Mouse (Mus musculus): ENCODE measurements around the gene Taz. TPM values are rescaled to one million over a fixed set of nuclear protein-coding genes. Genes with fewer than 3 reads are reported as not detected.

The Taz gene
- total RNA-seq, 1 experiment = 32.8 TPM

DNA sequence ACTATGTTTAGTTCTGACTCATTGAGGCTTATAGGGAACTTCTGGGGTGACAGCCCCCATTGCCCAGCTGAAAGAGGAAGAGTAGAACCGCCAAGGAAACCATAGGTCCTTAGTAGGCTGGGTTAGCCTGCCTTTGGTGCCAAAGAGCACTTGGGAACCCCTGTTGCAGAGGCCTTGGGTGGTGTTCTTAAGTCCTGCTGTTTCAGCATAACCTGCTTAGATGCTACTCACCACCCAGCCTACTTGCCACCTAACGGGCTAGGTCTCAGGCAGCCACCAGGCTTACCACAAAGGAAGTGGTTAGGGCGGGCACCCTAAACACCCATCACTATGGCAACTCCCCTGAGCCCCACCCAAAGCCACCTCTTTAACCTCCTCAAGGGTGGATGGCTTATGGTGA, 37.9 kb upstream of the Taz start:
- TF ChIP-seq ZC3H11A (IDR thresholded peaks at IDR 0.05; ENCODE audit: borderline replicate concordance, low read depth, low read length) = no peak
- TF ChIP-seq ZNF384 (IDR thresholded peaks at IDR 0.05; ENCODE audit: low read depth, low read length) = no peak
- TF ChIP-seq HCFC1 (IDR thresholded peaks at IDR 0.05; ENCODE audit: borderline replicate concordance, insufficient read depth, low read length) = no peak
- TF ChIP-seq CHD2 (IDR thresholded peaks at IDR 0.05; ENCODE audit: low read depth, low read length) = no peak
- DNase-seq (ENCODE audit: low read depth, low spot score) = no peak
- Histone ChIP-seq H3K9me3 (ENCODE audit: control insufficient read depth, insufficient read depth, low read depth, low read length) (no peaks in the 10 kb centered on the region), H3K36me3 (ENCODE audit: control insufficient read depth, insufficient read depth, low read length, poor library complexity, severe bottlenecking) (peaks cover 46% of the 10 kb centered on the region), H3K9ac (ENCODE audit: insufficient read depth, low read depth, low read length, poor library complexity, severe bottlenecking) (no peak overlapping the region), H3K4me3 (ENCODE audit: insufficient read depth in 1 of 2, low read depth in 1 of 2, low read length in 2 of 2, poor library complexity in 1 of 2, severe bottlenecking in 1 of 2) (peak overlapping the region; percentile 33 to 51; a peak in 1 of 4 replicates), H3K4me1 (ENCODE audit: control insufficient read depth in 2 of 2, insufficient read depth in 2 of 2, low read length in 2 of 2, poor library complexity in 1 of 2) (no peaks in the 10 kb centered on the region), H3K27ac (ENCODE audit: insufficient read depth, low read depth, low read length, poor library complexity, severe bottlenecking) (no peak overlapping the region)
- in situ Hi-C loops (cut with MboI; ENCODE audit: low sequenced_read_pairs in 2 of 2, unreplicated experiment in 2 of 2) = loop anchor here (10.0 to 25.0 kb wide), 2 partner anchors 171 to 282 kb away; partner anchors contain the start of gene Hcfc1 (in 1 of the 2)

DNA sequence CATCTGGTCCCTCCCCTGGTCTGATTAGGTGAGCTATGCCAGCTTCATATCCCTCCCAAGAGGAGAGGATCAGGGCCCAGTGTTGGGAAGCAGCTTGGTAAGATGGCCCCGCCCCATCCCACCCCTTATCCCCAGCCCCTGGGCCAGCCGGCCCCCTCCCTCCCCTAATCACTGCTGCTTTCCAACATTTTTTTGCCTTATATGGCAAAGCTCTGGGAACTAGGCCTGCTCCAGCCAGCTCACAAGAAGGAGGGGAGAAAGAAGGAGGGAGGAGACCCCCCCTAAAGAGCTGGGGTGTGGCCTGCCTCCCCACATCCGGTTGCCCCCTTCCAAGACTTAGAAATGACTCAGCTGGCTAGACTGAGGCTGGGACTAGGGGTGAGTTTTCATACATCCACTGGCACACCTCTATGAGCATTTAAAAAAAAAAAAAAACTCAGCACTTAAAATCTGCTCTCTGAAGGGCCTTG, 37.1 kb upstream of the Taz start:
- in situ Hi-C loops (cut with MboI; ENCODE audit: low sequenced_read_pairs in 2 of 2, unreplicated experiment in 2 of 2) = loop anchor here (10.0 to 25.0 kb wide), 2 partner anchors 170 to 282 kb away; partner anchors contain the start of gene Hcfc1 (in 1 of the 2)
- H3K9me3 ChIP-seq (ENCODE audit: control insufficient read depth, insufficient read depth, low read depth, low read length) = no peaks in the 10 kb centered on the region
- no peak overlapping the region for H3K27ac ChIP-seq (ENCODE audit: insufficient read depth, low read depth, low read length, poor library complexity, severe bottlenecking)
- peak overlapping the region; percentile 85 to 96 for H3K4me3 ChIP-seq (ENCODE audit: insufficient read depth in 1 of 2, low read depth in 1 of 2, low read length in 2 of 2, poor library complexity in 1 of 2, severe bottlenecking in 1 of 2)
- 0 out of 4 replicates have a peak, but pooled peaks cover 0 to 3% of the 10 kb centered on the region in 2 experiments for H3K4me1 ChIP-seq (ENCODE audit: control insufficient read depth in 2 of 2, insufficient read depth in 2 of 2, low read length in 2 of 2, poor library complexity in 1 of 2)
- no peak for DNase-seq (ENCODE audit: low read depth, low spot score)
- peaks cover 38% of the 10 kb centered on the region for H3K36me3 ChIP-seq (ENCODE audit: control insufficient read depth, insufficient read depth, low read length, poor library complexity, severe bottlenecking)
- H3K9ac ChIP-seq (ENCODE audit: insufficient read depth, low read depth, low read length, poor library complexity, severe bottlenecking) = peak overlapping the region; percentile 51; the same call in 1 of the 2 replicates
- TF ChIP-seq HCFC1 (IDR thresholded peaks at IDR 0.05; ENCODE audit: borderline replicate concordance, insufficient read depth, low read length) (no peak), MAFK (IDR thresholded peaks at IDR 0.05; ENCODE audit: insufficient read depth, low read depth, low read length) (0 out of 2 replicates have a peak, but pooled peaks have one; percentile 38), ZC3H11A (IDR thresholded peaks at IDR 0.05; ENCODE audit: borderline replicate concordance, low read depth, low read length) (no peak)

DNA sequence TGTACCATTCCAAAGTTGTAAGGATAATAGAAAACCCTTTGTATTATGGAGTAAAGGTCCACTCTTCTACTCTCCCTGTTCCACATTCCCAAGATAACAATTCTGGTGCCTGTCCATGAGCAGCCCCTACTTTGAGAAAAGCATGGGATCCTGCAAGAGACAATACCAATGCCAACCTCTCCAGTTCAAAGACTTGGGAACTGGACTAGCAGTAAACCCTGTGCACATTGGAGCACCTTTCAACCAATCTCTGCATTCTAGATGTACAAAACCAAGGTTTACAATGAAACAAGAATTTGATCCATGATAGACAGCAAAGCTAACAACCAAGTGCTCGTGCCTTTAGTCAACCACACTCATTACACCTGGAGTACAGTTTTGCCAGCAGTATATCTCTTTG, 36.6 kb upstream of the Taz start:
- in situ Hi-C loops (cut with MboI; ENCODE audit: low sequenced_read_pairs in 2 of 2, unreplicated experiment in 2 of 2) = loop anchor here (10.0 to 25.0 kb wide), 2 partner anchors 170 to 283 kb away; partner anchors contain the start of gene Hcfc1 (in 1 of the 2)
- TF ChIP-seq CHD2 (IDR thresholded peaks at IDR 0.05; ENCODE audit: low read depth, low read length) (no peak), ZNF384 (IDR thresholded peaks at IDR 0.05; ENCODE audit: low read depth, low read length) (0 out of 2 replicates have a peak, but pooled peaks have one; percentile 29)

DNA sequence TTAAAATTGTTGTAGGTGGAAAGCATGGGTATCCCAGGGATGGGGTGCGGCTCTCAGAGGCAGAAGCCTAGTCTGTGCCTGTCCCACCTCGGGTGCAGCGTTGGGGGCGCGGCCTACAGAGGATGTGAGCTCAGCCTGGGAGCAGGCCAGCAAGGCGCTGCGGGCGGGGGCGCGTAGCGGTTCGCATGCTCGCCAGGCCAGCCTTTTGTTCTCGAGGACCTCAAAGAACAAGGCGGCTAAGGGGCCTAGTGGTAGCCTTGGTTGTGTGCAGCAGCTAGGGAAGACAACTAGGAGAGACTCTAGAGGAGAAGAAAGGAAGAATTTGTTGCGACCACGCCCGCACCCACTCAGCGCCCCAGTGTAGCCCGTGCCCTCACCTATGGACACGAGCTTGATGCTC, 36.0 kb upstream of the Taz start:
- TF ChIP-seq MAFK (IDR thresholded peaks at IDR 0.05; ENCODE audit: insufficient read depth, low read depth, low read length) = no peak
- 0 out of 4 replicates have a peak, but pooled peaks cover 0 to 3% of the 10 kb centered on the region in 2 experiments for H3K4me1 ChIP-seq (ENCODE audit: control insufficient read depth in 2 of 2, insufficient read depth in 2 of 2, low read length in 2 of 2, poor library complexity in 1 of 2)
- no peak for DNase-seq (ENCODE audit: low read depth, low spot score)
- peak overlapping the region; percentile 89 for H3K27ac ChIP-seq (ENCODE audit: insufficient read depth, low read depth, low read length, poor library complexity, severe bottlenecking)
- peak overlapping the region; percentile 85 to 96 for H3K4me3 ChIP-seq (ENCODE audit: insufficient read depth in 1 of 2, low read depth in 1 of 2, low read length in 2 of 2, poor library complexity in 1 of 2, severe bottlenecking in 1 of 2)
- peak overlapping the region; percentile 99 for H3K9ac ChIP-seq (ENCODE audit: insufficient read depth, low read depth, low read length, poor library complexity, severe bottlenecking)
- no peaks in the 10 kb centered on the region for H3K9me3 ChIP-seq (ENCODE audit: control insufficient read depth, insufficient read depth, low read depth, low read length)
- in situ Hi-C loops (cut with MboI; ENCODE audit: low sequenced_read_pairs in 2 of 2, unreplicated experiment in 2 of 2) = loop anchor here (10.0 to 25.0 kb wide), 2 partner anchors 169 to 283 kb away; partner anchors contain the start of gene Hcfc1 (in 1 of the 2)
- H3K36me3 ChIP-seq (ENCODE audit: control insufficient read depth, insufficient read depth, low read length, poor library complexity, severe bottlenecking) = peaks cover 29% of the 10 kb centered on the region

More for the DNA sequence above, 36.6 kb upstream of the Taz start:
- peak overlapping the region; percentile 67; the same call in 1 of the 2 replicates for H3K9ac ChIP-seq (ENCODE audit: insufficient read depth, low read depth, low read length, poor library complexity, severe bottlenecking)
- no peak for DNase-seq (ENCODE audit: low read depth, low spot score)
- peaks cover 34% of the 10 kb centered on the region for H3K36me3 ChIP-seq (ENCODE audit: control insufficient read depth, insufficient read depth, low read length, poor library complexity, severe bottlenecking)
- 0 out of 4 replicates have a peak, but pooled peaks cover 0 to 3% of the 10 kb centered on the region in 2 experiments for H3K4me1 ChIP-seq (ENCODE audit: control insufficient read depth in 2 of 2, insufficient read depth in 2 of 2, low read length in 2 of 2, poor library complexity in 1 of 2)
- H3K9me3 ChIP-seq (ENCODE audit: control insufficient read depth, insufficient read depth, low read depth, low read length) = no peaks in the 10 kb centered on the region
- peak overlapping the region; percentile 85 to 96 for H3K4me3 ChIP-seq (ENCODE audit: insufficient read depth in 1 of 2, low read depth in 1 of 2, low read length in 2 of 2, poor library complexity in 1 of 2, severe bottlenecking in 1 of 2)
- no peak overlapping the region for H3K27ac ChIP-seq (ENCODE audit: insufficient read depth, low read depth, low read length, poor library complexity, severe bottlenecking)

DNA sequence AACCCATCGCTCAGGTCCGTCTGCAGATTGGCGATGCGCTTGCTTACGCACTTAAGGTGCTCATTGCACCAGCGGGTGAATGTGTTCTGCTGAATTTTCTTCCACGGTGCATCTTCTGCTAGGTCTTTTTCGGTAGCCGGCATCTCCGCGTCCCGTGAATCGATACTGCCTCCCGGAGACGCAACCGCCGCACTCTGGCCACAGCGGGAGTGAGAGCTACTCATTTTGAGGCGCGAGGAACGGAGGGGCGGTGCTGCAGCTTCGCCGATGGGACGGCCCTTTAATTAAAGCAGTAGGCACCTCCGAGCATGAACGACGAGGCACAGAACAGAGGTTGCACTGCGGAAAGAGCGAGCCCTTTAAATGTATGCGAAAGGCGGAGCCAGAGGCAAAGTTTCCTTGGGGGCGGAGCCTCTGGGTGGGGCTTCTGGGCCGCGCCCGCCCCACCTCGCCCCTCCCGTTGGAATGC, 35.5 kb upstream of the Taz start:
- H3K4me1 ChIP-seq (ENCODE audit: control insufficient read depth in 2 of 2, insufficient read depth in 2 of 2, low read length in 2 of 2, poor library complexity in 1 of 2) = 0 out of 4 replicates have a peak, but pooled peaks cover 0 to 3% of the 10 kb centered on the region in 2 experiments
- peak; percentile 74 for DNase-seq (ENCODE audit: low read depth, low spot score)
- H3K9ac ChIP-seq (ENCODE audit: insufficient read depth, low read depth, low read length, poor library complexity, severe bottlenecking) = peak overlapping the region; percentile 99
- H3K27ac ChIP-seq (ENCODE audit: insufficient read depth, low read depth, low read length, poor library complexity, severe bottlenecking) = peak overlapping the region; percentile 89
- TF ChIP-seq MAFK (IDR thresholded peaks at IDR 0.05; ENCODE audit: insufficient read depth, low read depth, low read length) (no peak), ZC3H11A (IDR thresholded peaks at IDR 0.05; ENCODE audit: borderline replicate concordance, low read depth, low read length) (no peak), ZNF384 (IDR thresholded peaks at IDR 0.05; ENCODE audit: low read depth, low read length) (no peak), CHD2 (IDR thresholded peaks at IDR 0.05; ENCODE audit: low read depth, low read length) (no peak), HCFC1 (IDR thresholded peaks at IDR 0.05; ENCODE audit: borderline replicate concordance, insufficient read depth, low read length) (no peak)
- in situ Hi-C loops (cut with MboI; ENCODE audit: low sequenced_read_pairs in 2 of 2, unreplicated experiment in 2 of 2) = loop anchor here (10.0 to 25.0 kb wide), 2 partner anchors 169 to 284 kb away; partner anchors contain the start of gene Hcfc1 (in 1 of the 2)
- H3K4me3 ChIP-seq (ENCODE audit: insufficient read depth in 1 of 2, low read depth in 1 of 2, low read length in 2 of 2, poor library complexity in 1 of 2, severe bottlenecking in 1 of 2) = peak overlapping the region; percentile 85 to 96
- peaks cover 24% of the 10 kb centered on the region for H3K36me3 ChIP-seq (ENCODE audit: control insufficient read depth, insufficient read depth, low read length, poor library complexity, severe bottlenecking)
- H3K9me3 ChIP-seq (ENCODE audit: control insufficient read depth, insufficient read depth, low read depth, low read length) = no peaks in the 10 kb centered on the region

Data from ES-E14 (cell line).